Mouse (Mus musculus) forebrain, embryonic 14.5 days (tissue): Measurements from ENCODE around the gene Tmem269. TPM values are rescaled to one million over a fixed set of nuclear protein-coding genes. Genes with fewer than 3 reads are reported as not detected.
A peak's percentile ranks its signal among the peaks of the same experiment; 100 is the strongest.

Source experiments
- ATAC-seq: fragments of 200-750 bp; cut with Nextera tagmentation; 2 replicates; pipeline ENCODE4 v1.8.0; 2017; ENCODE audit warnings: mild to moderate bottlenecking, moderate library complexity
- DNase-seq: peaks from one replicate; pipeline ENCODE4 v3.0.0-alpha.2; 2015; ENCODE audit warnings: low spot score
- H3K27ac ChIP-seq: fragments of 300-500 bp; sonication (generic); 2 replicates; pipeline ENCODE4 v1.5.1; 2014; ENCODE audit warnings: low read depth, mild to moderate bottlenecking, control low read depth, low read length, moderate library complexity
- H3K27me3 ChIP-seq: fragments of 300-500 bp; sonication (generic); replicated peaks from 2 replicates; pipeline ENCODE4 v1.6.1; 2014; ENCODE audit warnings: low read length, control low read depth, mixed read lengths; ENCODE audit not compliant: control insufficient read depth, insufficient read depth
- H3K36me3 ChIP-seq: fragments of 300-500 bp; sonication (generic); 2 replicates; pipeline ENCODE4 v1.6.1; 2014; ENCODE audit warnings: low read length, control low read depth; ENCODE audit not compliant: control insufficient read depth, insufficient read depth
- H3K4me1 ChIP-seq: fragments of 300-500 bp; sonication (generic); 2 replicates; pipeline ENCODE4 v1.6.1; 2014; ENCODE audit warnings: antibody characterized with exemption, low read length, control low read depth; ENCODE audit not compliant: control insufficient read depth, insufficient read depth
- H3K4me2 ChIP-seq: fragments of 300-500 bp; sonication (generic); 2 replicates; pipeline ENCODE4 v1.6.1; 2014; ENCODE audit warnings: mild to moderate bottlenecking, control low read depth, low read length
- H3K4me3 ChIP-seq: fragments of 300-500 bp; sonication (generic); 2 replicates; pipeline ENCODE4 v1.5.1; 2014; ENCODE audit warnings: low read depth, low read length, control low read depth
- H3K9ac ChIP-seq: fragments of 300-500 bp; sonication (generic); 2 replicates; pipeline ENCODE4 v1.6.1; 2014; ENCODE audit warnings: mild to moderate bottlenecking, low read length, control low read depth, moderate library complexity
- H3K9me3 ChIP-seq: fragments of 300-500 bp; sonication (generic); replicated peaks from 2 replicates; pipeline ENCODE4 v1.6.1; 2016; ENCODE audit warnings: low read length, control low read depth, mixed read lengths; ENCODE audit not compliant: control insufficient read depth
- WGBS: fragments of 180-500 bp; shearing (Covaris S2); extraction: QIAGEN DNeasy Blood & Tissue Kit; methylation state at CpG from one replicate; pipeline ENCODE4 v1.1.7; 2014; 5-methylcytosine and 5-hydroxymethylcytosine counted together
- polyA plus RNA-seq: library from polyadenylated mRNA; unstranded; fragments of >200 nt; fragmentation: Nextera tagmentation; extraction: Ambion mirVana; gene quantifications from 2 replicates; pipeline ENCODE4 v1.2.1, GENCODE M21; 2014

The Tmem269 gene
- polyA plus RNA-seq, 1 experiment from 2014 or later = 0.22 TPM

DNA sequence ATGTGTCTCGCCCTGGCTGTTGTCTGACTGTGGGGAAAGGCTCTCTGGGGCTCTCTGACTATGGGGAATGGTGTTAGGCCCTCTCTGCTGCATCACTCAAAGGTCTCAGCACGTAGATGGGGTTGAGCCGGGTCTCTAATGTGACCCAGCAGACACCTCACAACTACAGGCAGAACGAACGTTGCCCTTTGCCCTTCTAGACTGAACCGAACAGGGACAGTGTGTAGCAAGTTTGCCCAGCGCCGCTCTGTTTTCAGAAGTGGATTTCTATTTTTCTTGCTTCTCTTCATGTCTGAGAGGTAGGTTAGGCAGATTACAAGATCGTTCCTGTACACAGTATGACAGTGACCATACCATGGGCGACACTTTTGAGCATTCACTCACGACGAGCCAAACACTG, 24.6 kb upstream of the Tmem269 start:
- Histone ChIP-seq H3K9ac (no peak overlapping the region), H3K4me2 (no peak overlapping the region), H3K36me3 (peaks cover 34% of the 10 kb centered on the region), H3K27ac (no peak overlapping the region; the same call in 1 of the 2 replicates), H3K4me1 (0 out of 2 replicates have a peak, but pooled peaks cover 2% of the 10 kb centered on the region), H3K4me3 (no peak overlapping the region), H3K9me3 (no peaks in the 10 kb centered on the region), H3K27me3 (no peaks in the 10 kb centered on the region)
- DNase-seq (no peak), ATAC-seq (no peak)
- WGBS = 93% methylated on average over 12 of the region's 12 CpGs

DNA sequence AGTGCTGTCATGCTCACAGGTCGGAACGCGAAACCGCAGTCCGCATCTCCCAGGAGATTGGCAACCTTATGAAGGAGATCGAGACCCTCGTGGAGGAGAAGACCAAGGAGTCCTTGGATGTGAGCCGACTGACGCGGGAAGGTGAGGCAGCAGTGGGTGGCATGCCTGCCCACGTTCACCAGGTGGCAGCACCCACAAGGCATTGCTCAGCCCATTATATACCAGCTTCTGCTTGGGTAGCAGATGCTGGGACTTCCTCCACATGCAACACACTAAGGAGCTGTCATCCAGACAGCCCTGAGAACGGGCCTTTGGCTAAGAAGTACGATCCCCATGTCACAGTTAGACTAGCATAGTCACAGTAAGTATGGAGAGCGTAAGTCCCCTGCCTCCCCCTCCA, 23.6 kb upstream of the Tmem269 start:
- 88% methylated on average over 14 of the region's 14 CpGs for WGBS
- Histone ChIP-seq H3K27ac (no peak overlapping the region), H3K4me1 (0 out of 2 replicates have a peak, but pooled peaks cover 2% of the 10 kb centered on the region), H3K27me3 (no peaks in the 10 kb centered on the region), H3K9ac (no peak overlapping the region), H3K9me3 (no peaks in the 10 kb centered on the region), H3K36me3 (peaks cover 43% of the 10 kb centered on the region), H3K4me2 (no peak overlapping the region), H3K4me3 (no peak overlapping the region)
- DNase-seq (peak; percentile 41), ATAC-seq (peak; percentile 30; the same call in 1 of the 2 replicates)

DNA sequence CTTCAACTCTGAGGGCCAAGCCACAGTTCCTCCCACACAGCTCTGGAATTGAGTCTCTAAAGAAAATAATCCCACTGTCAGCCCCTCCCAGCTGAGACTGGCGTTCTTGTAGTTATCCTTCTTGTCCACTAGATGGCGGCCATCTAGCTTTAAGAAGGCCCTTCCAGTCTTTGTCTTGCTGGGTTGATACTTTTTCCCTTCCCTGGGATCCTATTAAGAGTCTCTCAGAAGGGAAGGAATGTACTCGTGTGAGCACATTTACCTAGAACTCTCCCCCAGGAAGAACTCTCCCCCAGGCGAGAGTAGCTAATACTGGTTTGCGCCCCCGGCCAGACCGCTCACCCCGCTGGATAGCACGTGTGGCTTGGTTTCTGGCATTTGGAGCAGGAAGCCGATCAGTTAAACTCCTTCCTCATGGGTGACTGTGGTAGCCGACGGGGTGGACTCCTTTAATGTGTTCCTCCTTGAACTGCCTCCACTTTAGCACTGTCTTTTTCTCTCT, 21.2 kb upstream of the Tmem269 start:
- peaks cover 2% of the 10 kb centered on the region; the same call in 1 of the 2 replicates for H3K4me1 ChIP-seq
- peak overlapping the region; percentile 35 for H3K9ac ChIP-seq
- peaks cover 37% of the 10 kb centered on the region for H3K36me3 ChIP-seq
- ATAC-seq (peak; percentile 71), DNase-seq (peak; percentile 94)
- 42% methylated on average over 12 of the region's 12 CpGs for WGBS
- H3K4me3 ChIP-seq = no peak overlapping the region
- H3K9me3 ChIP-seq = no peaks in the 10 kb centered on the region
- 0 out of 2 replicates have a peak overlapping the region, but pooled peaks have one; percentile 12 for H3K4me2 ChIP-seq
- no peaks in the 10 kb centered on the region for H3K27me3 ChIP-seq
- peak overlapping the region; percentile 74 for H3K27ac ChIP-seq

DNA sequence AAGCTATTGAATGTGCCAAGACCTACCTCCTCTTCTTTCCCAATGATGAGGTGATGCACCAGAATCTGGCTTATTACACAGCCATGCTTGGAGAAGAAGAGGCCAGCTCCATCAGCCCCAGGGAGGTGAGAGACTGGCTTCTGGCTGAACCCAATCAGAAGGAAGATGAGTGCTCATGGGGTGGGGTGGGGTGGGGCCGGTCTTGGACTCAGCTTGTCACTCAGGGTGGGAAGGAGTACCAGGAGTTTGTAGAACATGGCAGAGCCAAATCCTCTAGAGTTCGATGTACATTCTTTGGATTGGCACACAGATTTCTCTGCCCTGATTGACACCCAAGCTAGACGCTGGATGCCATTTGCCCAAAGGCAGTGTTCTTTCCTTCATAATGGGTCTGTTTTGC, 20.6 kb upstream of the Tmem269 start:
- ATAC-seq = no peak
- Histone ChIP-seq H3K4me2 (no peak overlapping the region), H3K9ac (no peak overlapping the region), H3K27me3 (no peaks in the 10 kb centered on the region), H3K4me1 (peaks cover 6% of the 10 kb centered on the region; the same call in 1 of the 2 replicates), H3K27ac (no peak overlapping the region), H3K9me3 (no peaks in the 10 kb centered on the region), H3K36me3 (peaks cover 31% of the 10 kb centered on the region), H3K4me3 (no peak overlapping the region)
- WGBS = 72% methylated on average over 3 of the region's 3 CpGs
- no peak for DNase-seq

DNA sequence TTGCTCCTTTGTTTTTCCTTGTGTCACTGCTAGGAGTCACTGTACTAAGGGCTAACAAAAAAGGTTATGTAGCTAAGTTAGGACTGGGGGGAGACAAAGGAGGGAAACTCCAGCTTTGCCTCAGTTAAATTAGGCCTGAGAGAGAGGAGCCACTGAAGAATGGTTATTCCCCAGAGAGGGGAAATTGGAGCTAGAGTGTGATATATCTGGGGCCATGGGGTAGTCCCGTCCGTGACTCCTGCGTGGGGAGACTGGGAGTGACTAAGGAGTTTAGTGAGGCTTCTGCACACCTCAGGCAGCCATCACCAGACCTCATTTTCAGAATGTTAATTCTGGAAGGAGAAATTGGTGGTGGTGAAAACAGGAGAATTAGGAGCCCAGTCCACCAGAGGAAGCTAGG, 16.3 kb upstream of the Tmem269 start:
- H3K27me3 ChIP-seq = no peaks in the 10 kb centered on the region
- peak overlapping the region; percentile 95 for H3K4me2 ChIP-seq
- 90% methylated on average over 3 of the region's 3 CpGs for WGBS
- H3K27ac ChIP-seq = no peak overlapping the region
- DNase-seq (no peak), ATAC-seq (no peak)
- peaks cover 15% of the 10 kb centered on the region for H3K4me1 ChIP-seq
- peaks cover 8% of the 10 kb centered on the region; the same call in 1 of the 2 replicates for H3K36me3 ChIP-seq
- no peak overlapping the region for H3K9ac ChIP-seq
- H3K4me3 ChIP-seq = no peak overlapping the region
- H3K9me3 ChIP-seq = no peaks in the 10 kb centered on the region

DNA sequence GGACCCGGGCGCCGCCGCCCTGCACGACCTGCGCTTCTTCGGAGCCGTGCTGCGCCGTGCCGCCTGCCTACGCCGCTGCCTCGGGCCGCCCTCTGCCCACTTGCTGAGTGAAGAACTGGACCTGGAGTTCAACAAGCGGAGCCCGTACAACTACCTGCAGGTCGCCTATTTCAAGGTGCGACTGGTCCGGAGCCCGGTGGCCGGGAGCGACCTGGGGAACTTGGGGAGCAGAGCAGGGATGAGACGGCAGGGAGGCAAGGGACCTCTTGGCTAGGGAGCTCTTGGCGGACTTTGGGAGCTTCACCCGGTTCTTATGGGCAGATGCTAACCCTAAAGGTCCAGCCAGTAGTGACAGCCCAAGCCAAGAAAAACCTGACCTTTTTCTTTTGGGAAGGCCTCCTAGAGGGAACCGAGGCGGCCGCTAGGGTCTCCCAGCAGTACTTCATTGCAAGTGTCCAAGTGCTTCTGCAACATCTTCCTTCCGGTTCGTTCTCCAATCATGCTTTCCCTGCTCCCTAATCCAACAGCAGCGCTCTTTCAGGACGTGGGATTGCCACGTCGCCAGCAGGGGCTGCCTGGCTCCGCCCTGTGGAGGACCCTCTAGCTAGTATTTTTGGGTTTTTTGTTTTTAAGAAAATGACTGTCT, 15.4 kb upstream of the Tmem269 start:
- DNase-seq (peak; percentile 79), ATAC-seq (peak; percentile 57)
- peak overlapping the region; percentile 40; the same call in 1 of the 2 replicates for H3K27ac ChIP-seq
- H3K4me2 ChIP-seq = peak overlapping the region; percentile 95
- peaks cover 13% of the 10 kb centered on the region for H3K4me1 ChIP-seq
- H3K9me3 ChIP-seq = no peaks in the 10 kb centered on the region
- H3K9ac ChIP-seq = peak overlapping the region; percentile 76
- H3K36me3 ChIP-seq = peaks cover 8% of the 10 kb centered on the region; the same call in 1 of the 2 replicates
- under 1% methylated on average over 36 of the region's 36 CpGs for WGBS
- H3K27me3 ChIP-seq = no peaks in the 10 kb centered on the region
- peak overlapping the region; percentile 89 for H3K4me3 ChIP-seq

DNA sequence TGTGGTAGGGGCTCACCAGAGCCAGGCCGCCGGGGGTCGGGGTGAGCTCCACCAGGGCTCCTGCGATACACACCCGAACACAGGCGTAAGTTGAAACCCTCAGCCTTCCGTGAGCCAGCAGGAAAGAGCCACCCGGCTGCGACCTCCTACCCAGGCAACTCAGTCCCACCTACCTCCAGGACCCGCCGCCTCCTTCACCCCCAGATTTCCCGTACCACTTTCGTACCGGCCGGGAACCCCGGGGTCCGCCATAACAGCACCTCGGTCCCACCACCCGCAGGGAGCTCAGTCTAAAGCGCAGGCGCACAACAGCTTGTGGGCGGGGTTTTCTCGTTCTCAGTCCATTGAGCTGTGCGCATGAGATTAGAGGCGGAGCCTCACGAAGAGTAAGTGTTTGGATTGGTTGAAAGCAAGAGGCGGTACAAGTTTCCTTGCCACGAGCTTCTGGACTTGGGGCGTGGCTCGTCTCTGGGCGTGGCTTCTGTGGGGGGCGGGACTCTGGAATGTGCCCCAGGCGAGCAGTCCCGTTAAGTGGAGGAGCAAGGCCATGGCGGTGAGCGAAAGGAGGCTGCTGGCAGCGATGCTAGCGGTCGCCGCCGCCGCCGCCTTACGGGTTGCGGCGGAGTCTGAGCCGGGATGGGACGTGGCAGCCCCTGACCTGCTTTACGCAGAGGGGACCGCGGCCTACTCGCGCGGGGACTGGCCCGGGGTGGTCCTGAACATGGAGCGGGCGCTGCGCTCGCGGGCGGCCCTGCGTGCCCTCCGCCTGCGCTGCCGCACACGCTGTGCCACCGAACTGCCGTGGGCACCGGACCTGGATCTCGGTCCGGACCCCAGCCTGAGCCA, 14.6 kb upstream of the Tmem269 start, which contains the start of the genes AU022252 and P3h1:
AU022252 (minus strand) TSS at position 303 of the 846 bp plus-strand sequence.
P3h1 (plus strand) TSS at position 506 of the 846 bp plus-strand sequence.
- peak within 1 kb of the TSS; percentile 95 for H3K4me2 ChIP-seq

DNA sequence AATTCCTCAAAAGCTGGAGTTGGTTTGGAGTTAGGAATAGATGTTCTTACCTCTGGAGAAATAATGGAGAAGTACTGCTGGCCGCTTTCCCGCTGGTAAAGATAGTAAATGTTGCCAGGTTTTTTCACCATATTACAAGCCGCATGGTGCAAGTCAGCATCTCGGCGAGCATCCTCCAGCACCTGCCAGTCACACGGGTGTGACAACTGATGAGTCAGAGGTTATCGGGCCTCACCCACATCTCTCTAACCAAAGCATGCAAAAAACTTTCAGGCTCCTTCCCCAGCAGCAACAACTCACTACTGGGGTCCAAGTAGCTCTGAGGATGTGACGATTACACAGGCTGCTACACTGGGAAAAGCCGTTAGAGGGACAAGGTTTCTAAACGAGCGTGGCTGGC, 8.7 kb upstream of the Tmem269 start:
- no peak overlapping the region for H3K4me2 ChIP-seq
- H3K27ac ChIP-seq = no peak overlapping the region
- 93% methylated on average over 11 of the region's 11 CpGs for WGBS
- DNase-seq (no peak), ATAC-seq (no peak)
- no peak overlapping the region for H3K4me3 ChIP-seq
- H3K36me3 ChIP-seq = peaks cover 43% of the 10 kb centered on the region
- no peaks in the 10 kb centered on the region for H3K9me3 ChIP-seq
- H3K27me3 ChIP-seq = no peaks in the 10 kb centered on the region
- peaks cover 5% of the 10 kb centered on the region for H3K4me1 ChIP-seq
- no peak overlapping the region for H3K9ac ChIP-seq

More for the DNA sequence above, 14.6 kb upstream of the Tmem269 start, which contains the start of the genes AU022252 and P3h1:
- peak within 1 kb of the TSS; percentile 82 for H3K9ac ChIP-seq
- H3K27me3 ChIP-seq = no peaks in the 10 kb centered on the region
- WGBS = under 1% methylated on average over 68 of the region's 71 CpGs
- ATAC-seq (peak; percentile 98), DNase-seq (peak; percentile 100)
- H3K4me1 ChIP-seq = peaks cover 13% of the 10 kb centered on the region
- H3K9me3 ChIP-seq = no peaks in the 10 kb centered on the region
- H3K36me3 ChIP-seq = peaks cover 16% of the 10 kb centered on the region; the same call in 1 of the 2 replicates
- peak within 1 kb of the TSS; percentile 89 for H3K4me3 ChIP-seq
- peak within 1 kb of the TSS; percentile 40; the same call in 1 of the 2 replicates for H3K27ac ChIP-seq
